Mouse (Mus musculus): ENCODE data around the gene Col6a2.

GRCm38 (mm10) chr10:76634584-76634983 is 11.2 kb upstream of the Col6a2 start:
- TF ChIP-seq BHLHE40 (IDR thresholded peaks at IDR 0.05; ENCODE audit: borderline replicate concordance, low read depth, low read length) (no peak), CTCF (IDR thresholded peaks at IDR 0.05 in 2 of 3, conservative IDR thresholded peaks at IDR 0.05 in 1 of 3; ENCODE audit: control insufficient read depth in 1 of 3, insufficient read depth in 1 of 3, low read depth in 2 of 3, low read length in 3 of 3, poor library complexity in 1 of 3, severe bottlenecking in 1 of 3) (no peak)

All from MEL (cell line).